Mouse (Mus musculus): ENCODE results near the gene Nhlrc2. TPM values are rescaled to one million over a fixed set of nuclear protein-coding genes. Genes with fewer than 3 reads are reported as not detected.

Nhlrc2 gene
- polyA plus RNA-seq, 1 experiment from 2014 or later: 18.1 TPM

- peaks cover 20% of the 10 kb centered on the region for H3K36me3 ChIP-seq (replicated peaks)
- H3K9me3 ChIP-seq: no peaks in the 10 kb centered on the region
- H3K9ac ChIP-seq: no peak overlapping the region
- H3K27ac ChIP-seq: no peak overlapping the region
- H3K27me3 ChIP-seq: no peaks in the 10 kb centered on the region
- no peak overlapping the region for H3K4me3 ChIP-seq (replicated peaks)
- 83% methylated on average over 2 of the region's 2 CpGs for WGBS
- no peak for ATAC-seq (ENCODE audit: low FRiP score)
- H3K4me2 ChIP-seq: no peak overlapping the region
- 0 out of 2 replicates have a peak, but pooled peaks cover 2% of the 10 kb centered on the region for H3K4me1 ChIP-seq
Measured at GRCm38 (mm10) chr19:56571234-56571633, 23.2 kb downstream of the Nhlrc2 start.

GRCm38 (mm10) chr19:56571913-56572312 lies 23.9 kb downstream of the Nhlrc2 start:
- Histone ChIP-seq H3K4me1 (0 out of 2 replicates have a peak, but pooled peaks cover under 1% of the 10 kb centered on the region), H3K9ac (no peak overlapping the region), H3K4me2 (no peak overlapping the region), H3K27ac (no peak overlapping the region), H3K9me3 (no peaks in the 10 kb centered on the region), H3K36me3 (replicated peaks) (peaks cover 20% of the 10 kb centered on the region), H3K27me3 (no peaks in the 10 kb centered on the region), H3K4me3 (replicated peaks) (no peak overlapping the region)
- 91% methylated on average over 5 of the region's 5 CpGs for WGBS
- no peak for ATAC-seq (ENCODE audit: low FRiP score)

DNA sequence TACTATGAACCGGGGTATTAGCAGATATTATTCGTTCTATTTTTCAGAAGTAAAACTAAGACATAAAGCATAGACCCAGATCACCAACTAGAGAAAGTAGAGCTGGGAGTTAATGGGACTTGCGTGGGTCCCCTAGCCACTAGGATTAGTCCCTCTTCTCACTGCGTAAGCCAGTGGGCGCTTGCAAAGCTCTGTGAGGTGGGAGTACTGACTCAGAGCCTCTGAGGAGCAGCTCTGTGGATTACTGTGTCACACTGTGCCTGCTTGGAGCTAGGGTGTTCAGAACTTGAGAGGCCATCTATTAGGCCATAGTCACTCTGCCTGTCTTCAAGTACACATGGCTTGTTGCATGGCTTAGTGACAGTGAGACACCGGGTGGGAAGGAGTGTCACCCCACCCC lies 25.1 kb downstream of the Nhlrc2 start:
- Histone ChIP-seq H3K27ac (no peak overlapping the region), H3K9me3 (no peaks in the 10 kb centered on the region), H3K36me3 (replicated peaks) (peaks cover 31% of the 10 kb centered on the region), H3K4me1 (no peaks in the 10 kb centered on the region), H3K4me2 (no peak overlapping the region), H3K27me3 (no peaks in the 10 kb centered on the region), H3K4me3 (replicated peaks) (no peak overlapping the region), H3K9ac (no peak overlapping the region)
- WGBS: 95% methylated on average over 6 of the region's 6 CpGs
- no peak for ATAC-seq (ENCODE audit: low FRiP score)

GRCm38 (mm10) chr19:56577801-56578200 lies 29.7 kb downstream of the Nhlrc2 start:
- H3K9ac ChIP-seq: no peak overlapping the region
- no peak overlapping the region for H3K4me2 ChIP-seq
- WGBS: 100% methylated on average over 1 of the region's 1 CpGs
- no peaks in the 10 kb centered on the region for H3K27me3 ChIP-seq
- no peaks in the 10 kb centered on the region for H3K4me1 ChIP-seq
- no peak overlapping the region for H3K4me3 ChIP-seq (replicated peaks)
- H3K36me3 ChIP-seq (replicated peaks): peaks cover 35% of the 10 kb centered on the region
- H3K27ac ChIP-seq: no peak overlapping the region
- ATAC-seq (ENCODE audit: low FRiP score): no peak
- no peaks in the 10 kb centered on the region for H3K9me3 ChIP-seq

- Histone ChIP-seq H3K4me1 (no peaks in the 10 kb centered on the region), H3K9me3 (no peaks in the 10 kb centered on the region), H3K27ac (no peak overlapping the region), H3K4me2 (no peak overlapping the region), H3K9ac (no peak overlapping the region), H3K4me3 (replicated peaks) (no peak overlapping the region), H3K36me3 (replicated peaks) (peaks cover 30% of the 10 kb centered on the region), H3K27me3 (no peaks in the 10 kb centered on the region)
- 91% methylated on average over 5 of the region's 5 CpGs for WGBS
- no peak for ATAC-seq (ENCODE audit: low FRiP score)
Measured at GRCm38 (mm10) chr19:56581981-56582380, 33.9 kb downstream of the Nhlrc2 start.

GRCm38 (mm10) chr19:56583785-56584184 lies 35.7 kb downstream of the Nhlrc2 start:
- Histone ChIP-seq H3K4me3 (replicated peaks) (no peak overlapping the region), H3K27me3 (no peaks in the 10 kb centered on the region), H3K9ac (no peak overlapping the region), H3K9me3 (no peaks in the 10 kb centered on the region), H3K27ac (no peak overlapping the region), H3K4me2 (no peak overlapping the region), H3K4me1 (no peaks in the 10 kb centered on the region), H3K36me3 (replicated peaks) (peaks cover 26% of the 10 kb centered on the region)
- no peak for ATAC-seq (ENCODE audit: low FRiP score)
- WGBS: 81% methylated on average over 5 of the region's 5 CpGs

DNA sequence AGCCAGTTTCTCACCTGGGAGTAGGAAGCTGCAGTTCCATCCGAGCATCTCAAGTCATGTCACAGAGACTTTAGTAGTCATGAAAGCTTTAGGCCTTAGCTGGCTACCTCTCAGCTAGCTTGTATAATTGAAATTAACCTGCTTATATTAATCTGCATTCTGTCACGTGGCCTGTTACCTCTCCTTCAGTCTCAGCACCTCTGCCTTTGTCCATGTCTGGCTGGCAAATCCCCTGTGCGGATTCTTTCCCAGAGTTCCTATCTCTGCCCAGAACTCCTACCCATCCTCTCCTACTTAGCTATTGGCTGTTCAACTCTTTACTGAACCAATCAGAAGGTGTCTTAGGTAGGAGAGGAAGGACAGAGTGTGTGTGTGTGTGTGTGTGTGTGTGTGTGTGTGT lies 36.2 kb downstream of the Nhlrc2 start:
- 89% methylated on average over 3 of the region's 3 CpGs for WGBS
- H3K9ac ChIP-seq: no peak overlapping the region
- ATAC-seq (ENCODE audit: low FRiP score): no peak
- H3K4me2 ChIP-seq: no peak overlapping the region
- H3K4me1 ChIP-seq: no peaks in the 10 kb centered on the region
- H3K36me3 ChIP-seq (replicated peaks): peaks cover 32% of the 10 kb centered on the region
- no peak overlapping the region for H3K27ac ChIP-seq
- no peak overlapping the region for H3K4me3 ChIP-seq (replicated peaks)
- no peaks in the 10 kb centered on the region for H3K27me3 ChIP-seq
- no peaks in the 10 kb centered on the region for H3K9me3 ChIP-seq

GRCm38 (mm10) chr19:56586320-56586719 lies 38.3 kb downstream of the Nhlrc2 start:
- no peak overlapping the region for H3K4me2 ChIP-seq
- ATAC-seq (ENCODE audit: low FRiP score): no peak
- H3K36me3 ChIP-seq (replicated peaks): peaks cover 45% of the 10 kb centered on the region
- H3K9ac ChIP-seq: no peak overlapping the region
- H3K4me3 ChIP-seq (replicated peaks): no peak overlapping the region
- no peaks in the 10 kb centered on the region for H3K4me1 ChIP-seq
- no peaks in the 10 kb centered on the region for H3K9me3 ChIP-seq
- no peaks in the 10 kb centered on the region for H3K27me3 ChIP-seq
- H3K27ac ChIP-seq: no peak overlapping the region
- WGBS: 89% methylated on average over 8 of the region's 8 CpGs

GRCm38 (mm10) chr19:56588205-56588626 lies 40.2 kb downstream of the Nhlrc2 start:
- no peaks in the 10 kb centered on the region for H3K27me3 ChIP-seq
- no peak overlapping the region for H3K4me2 ChIP-seq
- 87% methylated on average over 6 of the region's 6 CpGs for WGBS
- H3K4me1 ChIP-seq: no peaks in the 10 kb centered on the region
- H3K36me3 ChIP-seq (replicated peaks): peaks cover 50% of the 10 kb centered on the region
- no peak for ATAC-seq (ENCODE audit: low FRiP score)
- H3K27ac ChIP-seq: no peak overlapping the region
- H3K9me3 ChIP-seq: no peaks in the 10 kb centered on the region
- no peak overlapping the region for H3K9ac ChIP-seq
- H3K4me3 ChIP-seq (replicated peaks): no peak overlapping the region

- Histone ChIP-seq H3K36me3 (replicated peaks) (peaks cover 55% of the 10 kb centered on the region), H3K27me3 (no peaks in the 10 kb centered on the region), H3K4me3 (replicated peaks) (no peak overlapping the region), H3K4me1 (no peaks in the 10 kb centered on the region), H3K4me2 (no peak overlapping the region), H3K9me3 (no peaks in the 10 kb centered on the region), H3K9ac (no peak overlapping the region), H3K27ac (no peak overlapping the region)
- WGBS: 95% methylated on average over 6 of the region's 6 CpGs
- ATAC-seq (ENCODE audit: low FRiP score): no peak
Measured at GRCm38 (mm10) chr19:56589008-56589407, 40.9 kb downstream of the Nhlrc2 start.

DNA sequence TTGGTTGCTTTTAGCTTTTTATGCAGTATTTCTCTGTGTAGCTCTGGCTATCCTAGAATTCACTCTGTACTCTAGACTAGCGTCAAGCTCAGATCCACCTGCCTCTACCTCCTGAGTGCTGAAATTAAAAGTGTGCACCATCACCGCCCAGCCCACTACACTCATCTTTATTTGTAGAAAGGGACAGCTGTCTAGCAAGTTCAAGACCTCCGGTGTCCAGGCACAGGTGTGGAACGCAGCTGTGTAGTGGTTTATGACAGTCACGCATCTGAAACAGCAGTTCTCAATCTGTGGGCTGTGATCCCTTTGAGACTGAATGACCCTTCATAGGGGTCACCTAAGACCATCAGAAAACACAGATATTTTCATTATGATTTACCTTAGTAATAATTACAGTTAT lies 41.4 kb downstream of the Nhlrc2 start:
- no peak overlapping the region for H3K4me3 ChIP-seq (replicated peaks)
- no peaks in the 10 kb centered on the region for H3K4me1 ChIP-seq
- WGBS: 97% methylated on average over 5 of the region's 5 CpGs
- no peak for ATAC-seq (ENCODE audit: low FRiP score)
- peaks cover 58% of the 10 kb centered on the region for H3K36me3 ChIP-seq (replicated peaks)
- H3K27ac ChIP-seq: no peak overlapping the region
- H3K9me3 ChIP-seq: no peaks in the 10 kb centered on the region
- no peak overlapping the region for H3K9ac ChIP-seq
- H3K27me3 ChIP-seq: no peaks in the 10 kb centered on the region
- H3K4me2 ChIP-seq: no peak overlapping the region

GRCm38 (mm10) chr19:56590250-56590649 lies 42.2 kb downstream of the Nhlrc2 start:
- Histone ChIP-seq H3K4me1 (no peaks in the 10 kb centered on the region), H3K36me3 (replicated peaks) (peaks cover 66% of the 10 kb centered on the region), H3K4me3 (replicated peaks) (no peak overlapping the region), H3K9ac (no peak overlapping the region), H3K4me2 (no peak overlapping the region), H3K27me3 (no peaks in the 10 kb centered on the region), H3K27ac (no peak overlapping the region), H3K9me3 (no peaks in the 10 kb centered on the region)
- 98% methylated on average over 3 of the region's 3 CpGs for WGBS
- ATAC-seq (ENCODE audit: low FRiP score): no peak

DNA sequence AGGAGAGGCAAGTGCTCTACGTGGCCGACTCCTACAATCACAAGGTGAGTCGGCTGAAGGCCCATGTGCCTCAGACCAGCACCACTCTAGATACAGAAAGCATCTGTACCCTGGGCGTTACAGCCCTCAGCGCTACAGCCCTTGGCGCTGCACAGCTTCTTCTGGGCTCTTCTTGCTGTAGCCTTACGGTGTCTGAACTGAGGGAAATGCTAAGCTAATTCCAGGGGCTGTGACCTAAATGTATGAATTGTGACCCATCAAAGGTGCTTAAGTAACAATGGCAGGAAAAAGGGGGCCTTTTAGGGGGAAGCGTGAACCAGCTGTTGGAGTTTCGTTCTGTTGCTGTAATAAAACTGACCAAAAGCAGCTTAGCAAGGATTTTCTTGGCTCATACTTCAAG lies 44.4 kb downstream of the Nhlrc2 start:
- no peak overlapping the region for H3K4me2 ChIP-seq
- no peaks in the 10 kb centered on the region for H3K4me1 ChIP-seq
- H3K27me3 ChIP-seq: no peaks in the 10 kb centered on the region
- H3K27ac ChIP-seq: no peak overlapping the region
- H3K9ac ChIP-seq: no peak overlapping the region
- no peak overlapping the region for H3K4me3 ChIP-seq (replicated peaks)
- no peaks in the 10 kb centered on the region for H3K9me3 ChIP-seq
- WGBS: 91% methylated on average over 9 of the region's 9 CpGs
- H3K36me3 ChIP-seq (replicated peaks): peaks cover 84% of the 10 kb centered on the region
- ATAC-seq (ENCODE audit: low FRiP score): no peak
